Mouse (Mus musculus): Measurements from ENCODE around the gene Sspn.

Sspn gene

GRCm38 (mm10) chr6:145973356-145973755 is 41.9 kb downstream of the Sspn start:
- DNase-seq (ENCODE audit: low spot score in 2 of 2) = no peak

- no peak for DNase-seq (ENCODE audit: low spot score in 2 of 2)
These were observed 43.3 kb downstream of the Sspn start for GRCm38 (mm10) chr6:145974766-145975165.

- DNase-seq (ENCODE audit: low spot score in 2 of 2) = no peak
These were observed 45.9 kb downstream of the Sspn start for GRCm38 (mm10) chr6:145977344-145977743.

GRCm38 (mm10) chr6:145977771-145978450 is 46.5 kb downstream of the Sspn start:
- DNase-seq (ENCODE audit: low spot score in 2 of 2) = no peak

GRCm38 (mm10) chr6:145981074-145981473 is 49.6 kb downstream of the Sspn start:
- no peak for DNase-seq (ENCODE audit: low spot score in 2 of 2)

GRCm38 (mm10) chr6:145982335-145982734 is 50.9 kb downstream of the Sspn start:
- DNase-seq (ENCODE audit: low spot score in 2 of 2) = no peak

GRCm38 (mm10) chr6:145990578-145990977 is 59.1 kb downstream of the Sspn start:
- DNase-seq (ENCODE audit: low spot score in 2 of 2) = no peak

- DNase-seq (ENCODE audit: low spot score in 2 of 2) = no peak
These were observed 61.1 kb downstream of the Sspn start for GRCm38 (mm10) chr6:145992526-145992925.

GRCm38 (mm10) chr6:145992985-145993384 is 61.5 kb downstream of the Sspn start:
- DNase-seq (ENCODE audit: low spot score in 2 of 2) = no peak

GRCm38 (mm10) chr6:145998314-145999007 is 67.0 kb downstream of the Sspn start:
- DNase-seq (ENCODE audit: low spot score in 2 of 2) = peak; percentile 40 to 63

- no peak for DNase-seq (ENCODE audit: low spot score in 2 of 2)
These were observed 69.3 kb downstream of the Sspn start for GRCm38 (mm10) chr6:146000767-146001166.

GRCm38 (mm10) chr6:146001396-146002191 is 70.2 kb downstream of the Sspn start:
- DNase-seq (ENCODE audit: low spot score in 2 of 2) = no peak

- no peak for DNase-seq (ENCODE audit: low spot score in 2 of 2)
These were observed 72.7 kb downstream of the Sspn start for GRCm38 (mm10) chr6:146004174-146004601.

- DNase-seq (ENCODE audit: low spot score in 2 of 2) = no peak
These were observed 73.9 kb downstream of the Sspn start for GRCm38 (mm10) chr6:146005129-146005886.

GRCm38 (mm10) chr6:146005935-146006564 is 74.6 kb downstream of the Sspn start:
- DNase-seq (ENCODE audit: low spot score in 2 of 2) = no peak

- DNase-seq (ENCODE audit: low spot score in 2 of 2) = no peak
These were observed 75.3 kb downstream of the Sspn start for GRCm38 (mm10) chr6:146006753-146007152.

- DNase-seq (ENCODE audit: low spot score in 2 of 2) = peak in 1 of 2 experiments; percentile 34
These were observed 77.1 kb downstream of the Sspn start for GRCm38 (mm10) chr6:146008450-146008981.

GRCm38 (mm10) chr6:146009163-146009915 is 77.9 kb downstream of the Sspn start:
- no peak for DNase-seq (ENCODE audit: low spot score in 2 of 2)

GRCm38 (mm10) chr6:146010093-146010764 is 78.8 kb downstream of the Sspn start:
- no peak for DNase-seq (ENCODE audit: low spot score in 2 of 2)

- DNase-seq (ENCODE audit: low spot score in 2 of 2) = no peak
These were observed 82.9 kb downstream of the Sspn start for GRCm38 (mm10) chr6:146014312-146014711.
